Mouse (Mus musculus): ENCODE measurements at regions not wholly inside any gene's neighbourhood (a gene's known extent, or its start where the extent isn't known, plus 50 kb on each side); places are given as distances from the start of the nearest gene placed in this dataset.
A peak's percentile ranks its signal among the peaks of the same experiment; 100 is the strongest.

- 0 out of 2 replicates have a peak, but pooled peaks cover 3% of the 10 kb centered on the region for H3K9me3 ChIP-seq (ENCODE audit: control insufficient read depth, low read depth, low read length)
- 53% methylated on average over 12 of the region's 12 CpGs for WGBS
- no peak overlapping the region for H3K9ac ChIP-seq (replicated peaks; ENCODE audit: low read depth, low read length)
- no peak overlapping the region for H3K27ac ChIP-seq (ENCODE audit: low read length)
- H3K4me1 ChIP-seq (ENCODE audit: control insufficient read depth, insufficient read depth, low read length), result no peaks in the 10 kb centered on the region
- no peak overlapping the region for H3K4me2 ChIP-seq (replicated peaks; ENCODE audit: low read depth, low read length)
- no peak overlapping the region for H3K4me3 ChIP-seq (ENCODE audit: low read depth, low read length)
- no peak for ATAC-seq (ENCODE audit: insufficient number of reproducible peaks, insufficient read depth, low FRiP score, low read depth)
- no peaks in the 10 kb centered on the region for H3K36me3 ChIP-seq (ENCODE audit: control insufficient read depth, insufficient read depth, low read length)
- H3K27me3 ChIP-seq (ENCODE audit: control insufficient read depth, insufficient read depth, low read length), result no peaks in the 10 kb centered on the region
Observed at GRCm38 (mm10) chr5:112002856-112003660, 249.3 kb downstream of the Cryba4 start.

- no peaks in the 10 kb centered on the region for H3K27me3 ChIP-seq (ENCODE audit: control insufficient read depth, insufficient read depth, low read length)
- H3K9me3 ChIP-seq (ENCODE audit: control insufficient read depth, low read depth, low read length), result 0 out of 2 replicates have a peak, but pooled peaks cover 3% of the 10 kb centered on the region
- no peak overlapping the region for H3K27ac ChIP-seq (ENCODE audit: low read length)
- H3K36me3 ChIP-seq (ENCODE audit: control insufficient read depth, insufficient read depth, low read length), result no peaks in the 10 kb centered on the region
- no peak for ATAC-seq (ENCODE audit: insufficient number of reproducible peaks, insufficient read depth, low FRiP score, low read depth)
- 88% methylated on average over 3 of the region's 3 CpGs for WGBS
- H3K4me1 ChIP-seq (ENCODE audit: control insufficient read depth, insufficient read depth, low read length), result no peaks in the 10 kb centered on the region
- H3K4me2 ChIP-seq (replicated peaks; ENCODE audit: low read depth, low read length), result no peak overlapping the region
- H3K4me3 ChIP-seq (ENCODE audit: low read depth, low read length), result no peak overlapping the region
- H3K9ac ChIP-seq (replicated peaks; ENCODE audit: low read depth, low read length), result no peak overlapping the region
Observed at GRCm38 (mm10) chr5:112004041-112004440, 248.3 kb downstream of the Cryba4 start.

- Histone ChIP-seq H3K9ac (replicated peaks; ENCODE audit: low read depth, low read length) (no peak overlapping the region), H3K4me3 (ENCODE audit: low read depth, low read length) (no peak overlapping the region), H3K27me3 (ENCODE audit: control insufficient read depth, insufficient read depth, low read length) (no peaks in the 10 kb centered on the region), H3K4me2 (replicated peaks; ENCODE audit: low read depth, low read length) (no peak overlapping the region), H3K9me3 (ENCODE audit: control insufficient read depth, low read depth, low read length) (no peaks in the 10 kb centered on the region), H3K36me3 (ENCODE audit: control insufficient read depth, insufficient read depth, low read length) (no peaks in the 10 kb centered on the region), H3K27ac (ENCODE audit: low read length) (no peak overlapping the region), H3K4me1 (ENCODE audit: control insufficient read depth, insufficient read depth, low read length) (0 out of 2 replicates have a peak, but pooled peaks cover 3% of the 10 kb centered on the region)
- ATAC-seq (ENCODE audit: insufficient number of reproducible peaks, insufficient read depth, low FRiP score, low read depth), result 0 out of 2 replicates have a peak, but pooled peaks have one; percentile 63
- 10% methylated on average over 9 of the region's 9 CpGs for WGBS
Observed at GRCm38 (mm10) chr5:112012505-112013164, 239.7 kb downstream of the Cryba4 start.

- Histone ChIP-seq H3K9me3 (ENCODE audit: control insufficient read depth, low read depth, low read length) (no peaks in the 10 kb centered on the region), H3K4me3 (ENCODE audit: low read depth, low read length) (no peak overlapping the region)
- ATAC-seq (ENCODE audit: insufficient number of reproducible peaks, insufficient read depth, low FRiP score, low read depth), result no peak
Observed at GRCm38 (mm10) chr5:112018925-112019324, 233.4 kb downstream of the Cryba4 start.

GRCm38 (mm10) chr5:112020882-112021281 lies 231.4 kb downstream of the Cryba4 start:
- Histone ChIP-seq H3K36me3 (ENCODE audit: control insufficient read depth, insufficient read depth, low read length) (no peaks in the 10 kb centered on the region), H3K27ac (ENCODE audit: low read length) (no peak overlapping the region), H3K4me1 (ENCODE audit: control insufficient read depth, insufficient read depth, low read length) (no peaks in the 10 kb centered on the region), H3K27me3 (ENCODE audit: control insufficient read depth, insufficient read depth, low read length) (no peaks in the 10 kb centered on the region), H3K4me3 (ENCODE audit: low read depth, low read length) (no peak overlapping the region), H3K9me3 (ENCODE audit: control insufficient read depth, low read depth, low read length) (no peaks in the 10 kb centered on the region), H3K4me2 (replicated peaks; ENCODE audit: low read depth, low read length) (no peak overlapping the region), H3K9ac (replicated peaks; ENCODE audit: low read depth, low read length) (no peak overlapping the region)
- WGBS, result 74% methylated on average over 2 of the region's 2 CpGs
- ATAC-seq (ENCODE audit: insufficient number of reproducible peaks, insufficient read depth, low FRiP score, low read depth), result no peak

More at GRCm38 (mm10) chr5:112018925-112019324, 233.4 kb downstream of the Cryba4 start:
- Histone ChIP-seq H3K4me1 (ENCODE audit: control insufficient read depth, insufficient read depth, low read length) (no peaks in the 10 kb centered on the region), H3K4me2 (replicated peaks; ENCODE audit: low read depth, low read length) (no peak overlapping the region), H3K27ac (ENCODE audit: low read length) (no peak overlapping the region), H3K27me3 (ENCODE audit: control insufficient read depth, insufficient read depth, low read length) (no peaks in the 10 kb centered on the region), H3K36me3 (ENCODE audit: control insufficient read depth, insufficient read depth, low read length) (no peaks in the 10 kb centered on the region), H3K9ac (replicated peaks; ENCODE audit: low read depth, low read length) (no peak overlapping the region)
- 71% methylated on average over 7 of the region's 7 CpGs for WGBS

- Histone ChIP-seq H3K4me3 (ENCODE audit: low read depth, low read length) (no peak overlapping the region), H3K27me3 (ENCODE audit: control insufficient read depth, insufficient read depth, low read length) (no peaks in the 10 kb centered on the region), H3K9ac (replicated peaks; ENCODE audit: low read depth, low read length) (no peak overlapping the region), H3K9me3 (ENCODE audit: control insufficient read depth, low read depth, low read length) (no peaks in the 10 kb centered on the region), H3K27ac (ENCODE audit: low read length) (no peak overlapping the region), H3K4me2 (replicated peaks; ENCODE audit: low read depth, low read length) (no peak overlapping the region), H3K4me1 (ENCODE audit: control insufficient read depth, insufficient read depth, low read length) (no peaks in the 10 kb centered on the region), H3K36me3 (ENCODE audit: control insufficient read depth, insufficient read depth, low read length) (no peaks in the 10 kb centered on the region)
- ATAC-seq (ENCODE audit: insufficient number of reproducible peaks, insufficient read depth, low FRiP score, low read depth), result no peak
- 36% methylated on average over 11 of the region's 11 CpGs for WGBS
Observed at GRCm38 (mm10) chr5:112029955-112030354, 222.4 kb downstream of the Cryba4 start.

GRCm38 (mm10) chr5:112032036-112032435 lies 220.3 kb downstream of the Cryba4 start:
- Histone ChIP-seq H3K4me2 (replicated peaks; ENCODE audit: low read depth, low read length) (no peak overlapping the region), H3K4me1 (ENCODE audit: control insufficient read depth, insufficient read depth, low read length) (peaks cover 6% of the 10 kb centered on the region; the same call in 1 of the 2 replicates), H3K9me3 (ENCODE audit: control insufficient read depth, low read depth, low read length) (no peaks in the 10 kb centered on the region), H3K36me3 (ENCODE audit: control insufficient read depth, insufficient read depth, low read length) (no peaks in the 10 kb centered on the region), H3K9ac (replicated peaks; ENCODE audit: low read depth, low read length) (no peak overlapping the region), H3K4me3 (ENCODE audit: low read depth, low read length) (no peak overlapping the region), H3K27me3 (ENCODE audit: control insufficient read depth, insufficient read depth, low read length) (no peaks in the 10 kb centered on the region), H3K27ac (ENCODE audit: low read length) (no peak overlapping the region)
- no peak for ATAC-seq (ENCODE audit: insufficient number of reproducible peaks, insufficient read depth, low FRiP score, low read depth)

- Histone ChIP-seq H3K4me3 (ENCODE audit: low read depth, low read length) (no peak overlapping the region), H3K9me3 (ENCODE audit: control insufficient read depth, low read depth, low read length) (no peaks in the 10 kb centered on the region), H3K4me2 (replicated peaks; ENCODE audit: low read depth, low read length) (no peak overlapping the region), H3K4me1 (ENCODE audit: control insufficient read depth, insufficient read depth, low read length) (peaks cover 9% of the 10 kb centered on the region; the same call in 1 of the 2 replicates), H3K27ac (ENCODE audit: low read length) (no peak overlapping the region), H3K36me3 (ENCODE audit: control insufficient read depth, insufficient read depth, low read length) (no peaks in the 10 kb centered on the region), H3K27me3 (ENCODE audit: control insufficient read depth, insufficient read depth, low read length) (no peaks in the 10 kb centered on the region), H3K9ac (replicated peaks; ENCODE audit: low read depth, low read length) (no peak overlapping the region)
- 87% methylated on average over 8 of the region's 8 CpGs for WGBS
- ATAC-seq (ENCODE audit: insufficient number of reproducible peaks, insufficient read depth, low FRiP score, low read depth), result no peak
Observed at GRCm38 (mm10) chr5:112035426-112035825, 216.9 kb downstream of the Cryba4 start.
